Mouse (Mus musculus) liver, embryonic 14.5 days (tissue): ENCODE measurements at regions not wholly inside any gene's neighbourhood (a gene's known extent, or its start where the extent isn't known, plus 50 kb on each side); places are given as distances from the start of the nearest gene placed in this dataset.

ENCODE experiments used
- CTCF ChIP-seq: IDR thresholded peaks from 2 replicates; pipeline ENCODE4 v1.5.1; 2016; ENCODE audit warnings: antibody characterized with exemption, low read depth, control low read depth
- EP300 ChIP-seq: IDR thresholded peaks from 2 replicates; pipeline ENCODE4 v1.6.1; 2016; ENCODE audit warnings: antibody characterized with exemption, low read depth

DNA sequence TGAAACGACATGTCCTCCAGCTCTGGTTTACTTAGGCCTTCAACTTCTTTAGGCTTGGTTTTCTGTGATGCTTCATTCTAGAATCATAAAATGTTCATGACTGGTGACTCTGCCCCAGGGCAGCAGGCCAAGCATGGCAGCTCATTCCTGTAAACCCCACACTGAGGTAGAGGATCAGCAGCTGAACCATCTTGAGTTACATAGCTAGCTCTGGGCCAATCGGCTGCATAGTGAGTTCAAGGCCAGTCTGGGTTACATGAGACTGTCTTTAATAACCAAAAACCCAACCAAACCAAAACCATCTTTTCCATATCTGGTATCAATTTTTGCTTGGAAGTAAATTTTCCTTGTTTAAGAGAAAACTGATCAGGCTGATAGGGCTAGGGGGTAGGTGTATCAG, 57.8 kb upstream of the Myl10 start:
- TF ChIP-seq EP300 (no peak), CTCF (no peak)
